ENCODE assay signal across 14 mouse cellular contexts in genomic region chr2:103209512-103209981, GRCm38 (mm10).
DNase-seq lines count a peak whose midpoint lies in the region; ATAC-seq and TF ChIP-seq lines count a peak whose summit lies in the region.
"Had no signal": no experiment of that assay in that cellular context is flagged by ENCODE, and none has a peak within 500 bp of the region (broad histone marks: within the 10 kb centered on the region; RNA-seq: fewer than 3 reads in every experiment).

No protein-coding gene starts in this region.

- no peaks in the 10 kb centered on the region for H3K9me3 ChIP-seq in stomach, embryonic 16.5 days (replicated peaks; ENCODE audit: control insufficient read depth, low read length)
- H3K9me3 ChIP-seq: forebrain, embryonic 10.5 days; hindbrain, embryonic 15.5 days; limb, embryonic 15.5 days; megakaryocyte, embryonic 14.5 days had no signal

- no peak overlapping the region for H3K4me2 ChIP-seq in stomach, embryonic 16.5 days (ENCODE audit: low read depth, low read length)
- H3K4me2 ChIP-seq: hindbrain, embryonic 15.5 days; limb, embryonic 15.5 days had no signal

- H3K4me1 ChIP-seq in testis, adult 2 months (ENCODE audit: control insufficient read depth, insufficient read depth, low read length), result no peaks in the 10 kb centered on the region; the same call in 1 of the 2 replicates
- 0 out of 2 replicates have a peak, but pooled peaks cover 6% of the 10 kb centered on the region for H3K4me1 ChIP-seq in stomach, embryonic 16.5 days (ENCODE audit: control insufficient read depth, insufficient read depth, low read length)
- H3K4me1 ChIP-seq: hindbrain, embryonic 15.5 days; limb, embryonic 15.5 days; megakaryocyte, embryonic 14.5 days had no signal

- H3K9ac ChIP-seq in stomach, embryonic 16.5 days (ENCODE audit: low read length), result no peak overlapping the region
- H3K9ac ChIP-seq: hindbrain, embryonic 15.5 days; limb, embryonic 15.5 days had no signal

- TF ChIP-seq CTCF in testis, adult 2 months (IDR thresholded peaks at IDR 0.05; ENCODE audit: control insufficient read depth, insufficient read depth, insufficient replicate concordance, low read depth, low read length), result no peak

- peak overlapping the region; percentile 80 for H3K27ac ChIP-seq in testis, adult 2 months (ENCODE audit: control insufficient read depth, insufficient read depth, low read depth, low read length)
- peak overlapping the region; percentile 5; the same call in 1 of the 2 replicates for H3K27ac ChIP-seq in stomach, embryonic 16.5 days (ENCODE audit: low read length)
- H3K27ac ChIP-seq: forebrain, embryonic 10.5 days; hindbrain, embryonic 15.5 days; kidney, postnatal 0 days; limb, embryonic 15.5 days had no signal

- no peak overlapping the region for H3K4me3 ChIP-seq in testis, adult 2 months (ENCODE audit: control insufficient read depth, low read depth, low read length)
- no peak overlapping the region for H3K4me3 ChIP-seq in stomach, embryonic 16.5 days (replicated peaks; ENCODE audit: low read length)
- H3K4me3 ChIP-seq: forebrain, embryonic 10.5 days; hindbrain, embryonic 15.5 days; limb, embryonic 15.5 days; megakaryocyte, embryonic 14.5 days had no signal

- H3K27me3 ChIP-seq in testis, adult 2 months (ENCODE audit: control insufficient read depth, insufficient read depth, low read length), result no peaks in the 10 kb centered on the region
- no peaks in the 10 kb centered on the region for H3K27me3 ChIP-seq in stomach, embryonic 16.5 days (ENCODE audit: control insufficient read depth, insufficient read depth, low read length)
- H3K27me3 ChIP-seq: hindbrain, embryonic 15.5 days; limb, embryonic 15.5 days had no signal

- DNase-seq in testis, postnatal 10 days (ENCODE audit: low spot score), result no peak
- peak; percentile 14 for DNase-seq in adrenal gland, postnatal 10 days
- DNase-seq in lung, adult 18-20 months, result peak; percentile 88 to 92
- no peak for DNase-seq in thymus, postnatal 10 days (ENCODE audit: low spot score in 2 of 2)
- no peak for DNase-seq in spleen, adult 12 weeks (ENCODE audit: low spot score)
- DNase-seq: gastrocnemius, postnatal 36 days had no signal

- no peak for ATAC-seq in stomach, embryonic 16.5 days (ENCODE audit: insufficient read depth, low FRiP score)
- no peak for ATAC-seq in inflammation-experienced regulatory T-cells, adult 6 months

- 68% methylated on average over 6 of the region's 6 CpGs for WGBS in stomach, embryonic 16.5 days

- no peak for TF ChIP-seq POLR2A in testis, adult 2 months (IDR thresholded peaks at IDR 0.05; ENCODE audit: control insufficient read depth, low read depth, low read length)

- no peaks in the 10 kb centered on the region for H3K36me3 ChIP-seq in testis, adult 2 months (ENCODE audit: control insufficient read depth, insufficient read depth, low read length)
- no peaks in the 10 kb centered on the region for H3K36me3 ChIP-seq in stomach, embryonic 16.5 days (ENCODE audit: control insufficient read depth, insufficient read depth, low read length)
- H3K36me3 ChIP-seq: forebrain, embryonic 10.5 days; hindbrain, embryonic 15.5 days; limb, embryonic 15.5 days had no signal

Comparison
In these comparisons a context has a peak if more than half of its experiments do, and no peak if none do; other contexts are left out.
1. DNase-seq: peak in adrenal gland, postnatal 10 days (single experiment) and lung, adult 18-20 months (2 of 2); none in testis, postnatal 10 days (single experiment), thymus, postnatal 10 days (0 of 2) and spleen, adult 12 weeks (single experiment).